Mouse (Mus musculus): ENCODE measurements around the gene Cdc37.

DNA sequence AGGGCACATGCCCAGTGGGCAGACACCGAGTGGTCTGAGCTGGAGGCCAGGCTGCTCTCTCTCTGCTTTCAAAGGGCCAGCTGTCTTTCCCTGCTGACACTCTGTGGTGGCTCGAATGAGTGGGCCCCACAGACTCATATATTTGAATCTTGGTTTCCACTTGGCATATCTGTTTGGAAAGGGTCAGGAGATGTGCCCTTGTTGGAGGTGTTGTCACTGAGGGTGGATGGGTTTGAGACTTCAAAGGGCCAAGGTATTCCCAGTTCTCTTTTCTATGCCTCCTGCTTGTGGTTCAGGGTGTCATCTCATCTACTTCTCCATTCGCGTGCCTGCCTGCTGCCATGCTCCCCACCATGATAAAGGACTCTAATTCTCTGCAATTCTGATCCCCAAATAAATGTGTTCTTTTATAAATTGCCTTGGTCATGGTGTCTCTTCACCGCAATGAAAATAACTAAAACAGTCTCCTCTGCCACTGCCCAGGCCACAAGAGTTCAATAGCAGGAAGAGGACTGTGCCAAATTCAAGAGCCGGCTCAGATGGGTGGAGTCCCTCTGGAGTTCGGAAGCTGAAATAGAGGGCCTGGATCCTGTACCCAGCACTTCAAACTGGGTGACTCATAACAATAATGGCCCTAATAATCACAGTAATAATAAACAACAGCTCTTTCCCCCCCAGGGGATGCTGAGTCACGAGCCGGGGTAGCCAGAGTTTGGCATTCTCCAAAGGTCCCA, 15.0 kb downstream of the Cdc37 start:
- TF ChIP-seq CTCF (IDR thresholded peaks at IDR 0.05; ENCODE audit: control insufficient read depth, insufficient read depth, insufficient read length): no peak
- TF ChIP-seq MYOD1 (IDR thresholded peaks at IDR 0.05; ENCODE audit: control insufficient read depth, insufficient read length, low read depth): no peak
- TF ChIP-seq USF1 (IDR thresholded peaks at IDR 0.05; ENCODE audit: low read depth): peak; percentile 57
- TF ChIP-seq FOSL1 (IDR thresholded peaks at IDR 0.05; ENCODE audit: insufficient read depth, low read length, poor library complexity, severe bottlenecking): peak; percentile 89
